Mouse (Mus musculus) midbrain, embryonic 11.5 days (tissue): ENCODE measurements at regions not wholly inside any gene's neighbourhood (a gene's known extent, or its start where the extent isn't known, plus 50 kb on each side); places are given as distances from the start of the nearest gene placed in this dataset.

Experiments used
- ATAC-seq: fragments of 200-750 bp; cut with Nextera tagmentation; 2 replicates; pipeline ENCODE4 v1.8.0; 2017; ENCODE audit warnings: moderate TSS enrichment, moderate library complexity; ENCODE audit not compliant: low FRiP score
- DNase-seq: peaks from one replicate; pipeline ENCODE4 v3.0.0; 2015; ENCODE audit warnings: low spot score; ENCODE audit errors: missing footprints
- H3K27ac ChIP-seq: fragments of 300-500 bp; sonication (generic); 2 replicates; pipeline ENCODE4 v1.5.1; 2014; ENCODE audit warnings: low read depth, low read length
- H3K27me3 ChIP-seq: fragments of 300-500 bp; sonication (generic); 2 replicates; pipeline ENCODE4 v1.6.1; 2014; ENCODE audit warnings: mild to moderate bottlenecking, low read length, moderate library complexity, mixed read lengths; ENCODE audit not compliant: control insufficient read depth, insufficient read depth
- H3K36me3 ChIP-seq: fragments of 300-500 bp; sonication (generic); 2 replicates; pipeline ENCODE4 v1.6.1; 2014; ENCODE audit warnings: mild to moderate bottlenecking, low read length, moderate library complexity, mixed read lengths; ENCODE audit not compliant: control insufficient read depth, insufficient read depth
- H3K4me1 ChIP-seq: fragments of 300-500 bp; sonication (generic); 2 replicates; pipeline ENCODE4 v1.6.1; 2014; ENCODE audit warnings: low read length; ENCODE audit not compliant: control insufficient read depth, insufficient read depth
- H3K4me2 ChIP-seq: fragments of 300-500 bp; sonication (generic); 2 replicates; pipeline ENCODE4 v1.6.1; 2014; ENCODE audit warnings: mild to moderate bottlenecking, moderate library complexity
- H3K4me3 ChIP-seq: fragments of 300-500 bp; sonication (generic); 2 replicates; pipeline ENCODE4 v1.5.1; 2014; ENCODE audit warnings: low read depth, low read length
- H3K9ac ChIP-seq: fragments of 300-500 bp; sonication (generic); 2 replicates; pipeline ENCODE4 v1.6.1; 2014; ENCODE audit warnings: low read length
- H3K9me3 ChIP-seq: fragments of 300-500 bp; sonication (generic); 2 replicates; pipeline ENCODE4 v1.6.1; 2016; ENCODE audit warnings: low read length; ENCODE audit not compliant: control insufficient read depth
- WGBS: fragments of 180-500 bp; shearing (Covaris S2); extraction: QIAGEN DNeasy Blood & Tissue Kit; methylation state at CpG from one replicate; pipeline ENCODE4 v1.1.7; 2014; 5-methylcytosine and 5-hydroxymethylcytosine counted together

DNA sequence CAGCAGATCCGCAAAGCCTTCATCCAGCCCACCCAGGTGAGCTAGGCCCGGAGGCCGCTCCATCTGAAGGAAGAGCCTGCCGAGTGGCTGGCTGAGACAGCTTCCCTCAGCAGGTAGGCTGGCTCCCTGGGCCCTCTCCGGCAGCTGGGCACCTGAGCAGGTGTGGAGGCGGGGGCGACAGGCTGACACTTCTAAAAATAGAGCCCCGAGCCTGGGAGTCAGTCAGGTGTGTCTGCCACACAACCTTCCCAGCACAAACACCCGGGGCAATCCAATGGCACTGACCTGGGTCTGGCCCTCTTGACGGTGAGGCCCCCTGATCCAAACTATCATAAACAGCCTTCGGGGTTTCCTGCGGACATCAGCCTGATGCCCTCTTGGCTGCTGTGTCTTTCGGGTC, 58.5 kb downstream of the Zfp36l2 start:
- Histone ChIP-seq H3K36me3 (no peaks in the 10 kb centered on the region), H3K27ac (no peak overlapping the region), H3K4me3 (no peak overlapping the region), H3K27me3 (no peaks in the 10 kb centered on the region), H3K4me2 (no peak overlapping the region), H3K4me1 (no peaks in the 10 kb centered on the region), H3K9ac (no peak overlapping the region), H3K9me3 (no peaks in the 10 kb centered on the region)
- ATAC-seq (no peak), DNase-seq (no peak)
- 78% methylated on average over 13 of the region's 13 CpGs for WGBS

GRCm38 (mm10) chr17:84128262-84128661, 59.5 kb downstream of the Zfp36l2 start:
- Histone ChIP-seq H3K27ac (no peak overlapping the region), H3K36me3 (no peaks in the 10 kb centered on the region), H3K4me1 (no peaks in the 10 kb centered on the region), H3K4me2 (no peak overlapping the region), H3K9me3 (no peaks in the 10 kb centered on the region), H3K4me3 (no peak overlapping the region), H3K27me3 (no peaks in the 10 kb centered on the region), H3K9ac (no peak overlapping the region)
- no peak for DNase-seq
- no peak for ATAC-seq
- WGBS, result 84% methylated on average over 5 of the region's 5 CpGs

- ATAC-seq (no peak), DNase-seq (no peak)
- no peaks in the 10 kb centered on the region for H3K9me3 ChIP-seq
- WGBS, result 68% methylated on average over 5 of the region's 5 CpGs
- no peak overlapping the region for H3K4me2 ChIP-seq
- no peaks in the 10 kb centered on the region for H3K36me3 ChIP-seq
- H3K9ac ChIP-seq, result no peak overlapping the region
- no peaks in the 10 kb centered on the region for H3K27me3 ChIP-seq
- no peaks in the 10 kb centered on the region for H3K4me1 ChIP-seq
- H3K27ac ChIP-seq, result no peak overlapping the region
- H3K4me3 ChIP-seq, result no peak overlapping the region
Measured at GRCm38 (mm10) chr17:84126168-84126567, 61.6 kb downstream of the Zfp36l2 start.

GRCm38 (mm10) chr17:84123161-84123560, 64.6 kb downstream of the Zfp36l2 start:
- no peak for DNase-seq
- H3K27me3 ChIP-seq, result no peaks in the 10 kb centered on the region
- ATAC-seq, result no peak
- no peaks in the 10 kb centered on the region for H3K4me1 ChIP-seq
- WGBS, result 83% methylated on average over 2 of the region's 2 CpGs
- H3K4me3 ChIP-seq, result no peak overlapping the region
- H3K36me3 ChIP-seq, result no peaks in the 10 kb centered on the region
- H3K4me2 ChIP-seq, result no peak overlapping the region
- no peaks in the 10 kb centered on the region for H3K9me3 ChIP-seq
- H3K9ac ChIP-seq, result no peak overlapping the region
- no peak overlapping the region for H3K27ac ChIP-seq

- no peaks in the 10 kb centered on the region for H3K4me1 ChIP-seq
- WGBS, result 78% methylated on average over 6 of the region's 6 CpGs
- H3K27ac ChIP-seq, result no peak overlapping the region
- DNase-seq (no peak), ATAC-seq (no peak)
- no peaks in the 10 kb centered on the region for H3K36me3 ChIP-seq
- H3K27me3 ChIP-seq, result no peaks in the 10 kb centered on the region
- no peaks in the 10 kb centered on the region for H3K9me3 ChIP-seq
- H3K4me2 ChIP-seq, result no peak overlapping the region
- no peak overlapping the region for H3K4me3 ChIP-seq
- H3K9ac ChIP-seq, result no peak overlapping the region
Measured at GRCm38 (mm10) chr17:84122486-84123131, 65.1 kb downstream of the Zfp36l2 start.

DNA sequence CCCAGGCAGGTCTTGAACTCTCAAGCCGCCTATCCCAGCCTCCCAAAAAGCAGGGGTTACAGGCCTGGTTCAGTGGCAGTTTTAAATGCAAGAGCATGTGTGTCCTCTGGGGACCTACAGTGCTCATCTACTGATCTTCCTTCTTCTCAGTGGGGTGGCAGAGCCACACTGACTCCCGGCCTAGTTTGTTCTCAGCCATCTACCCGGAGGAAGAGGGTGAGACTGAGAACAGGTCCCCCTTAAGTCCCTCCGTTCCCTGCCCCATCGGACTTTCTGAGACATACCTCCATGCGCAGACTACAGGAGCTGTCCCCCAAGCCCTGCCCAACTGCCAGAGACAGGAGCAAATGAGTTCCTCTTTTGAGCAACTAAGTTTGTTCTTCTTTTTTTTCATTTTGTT, 66.5 kb downstream of the Zfp36l2 start:
- Histone ChIP-seq H3K36me3 (no peaks in the 10 kb centered on the region), H3K9me3 (no peaks in the 10 kb centered on the region), H3K27me3 (no peaks in the 10 kb centered on the region), H3K9ac (no peak overlapping the region), H3K4me2 (no peak overlapping the region), H3K27ac (no peak overlapping the region), H3K4me3 (no peak overlapping the region), H3K4me1 (no peaks in the 10 kb centered on the region)
- ATAC-seq (no peak), DNase-seq (no peak)
- 68% methylated on average over 6 of the region's 6 CpGs for WGBS

- no peaks in the 10 kb centered on the region for H3K4me1 ChIP-seq
- H3K4me2 ChIP-seq, result no peak overlapping the region
- H3K4me3 ChIP-seq, result no peak overlapping the region
- no peak overlapping the region for H3K9ac ChIP-seq
- DNase-seq, result no peak
- H3K27ac ChIP-seq, result no peak overlapping the region
- no peaks in the 10 kb centered on the region for H3K9me3 ChIP-seq
- no peak for ATAC-seq
- H3K27me3 ChIP-seq, result no peaks in the 10 kb centered on the region
- H3K36me3 ChIP-seq, result no peaks in the 10 kb centered on the region
- WGBS, result 87% methylated on average over 16 of the region's 16 CpGs
Measured at GRCm38 (mm10) chr17:84119221-84120017, 68.3 kb downstream of the Zfp36l2 start.

DNA sequence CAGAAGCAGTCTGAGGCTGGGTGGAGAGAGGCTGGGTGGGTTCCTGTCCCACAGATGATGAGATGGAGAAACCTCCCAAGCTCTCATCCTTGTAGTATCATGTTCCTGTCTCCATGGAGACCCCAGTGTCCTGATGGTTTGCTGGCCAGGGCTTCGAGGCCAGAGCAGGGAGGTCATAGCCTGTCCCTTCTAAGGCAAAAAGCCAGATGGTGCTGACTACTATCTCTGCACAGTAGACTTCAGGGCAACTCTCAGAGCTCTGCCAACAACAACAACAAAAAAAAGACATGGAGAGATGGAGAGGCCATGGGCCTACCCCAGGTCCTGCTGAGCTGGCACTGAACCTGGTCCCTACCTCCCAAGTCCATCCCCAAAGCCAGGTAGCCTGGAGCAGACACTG, 69.0 kb downstream of the Zfp36l2 start:
- H3K9me3 ChIP-seq, result no peaks in the 10 kb centered on the region
- no peaks in the 10 kb centered on the region for H3K36me3 ChIP-seq
- DNase-seq (no peak), ATAC-seq (no peak)
- H3K9ac ChIP-seq, result no peak overlapping the region
- no peak overlapping the region for H3K4me3 ChIP-seq
- no peaks in the 10 kb centered on the region for H3K4me1 ChIP-seq
- no peak overlapping the region for H3K27ac ChIP-seq
- 70% methylated on average over 1 of the region's 1 CpGs for WGBS
- no peak overlapping the region for H3K4me2 ChIP-seq
- no peaks in the 10 kb centered on the region for H3K27me3 ChIP-seq

- 86% methylated on average over 4 of the region's 4 CpGs for WGBS
- no peaks in the 10 kb centered on the region for H3K36me3 ChIP-seq
- no peaks in the 10 kb centered on the region for H3K27me3 ChIP-seq
- ATAC-seq (no peak), DNase-seq (no peak)
- no peaks in the 10 kb centered on the region for H3K9me3 ChIP-seq
- no peak overlapping the region for H3K4me2 ChIP-seq
- no peak overlapping the region for H3K4me3 ChIP-seq
- no peak overlapping the region for H3K27ac ChIP-seq
- no peak overlapping the region for H3K9ac ChIP-seq
- no peaks in the 10 kb centered on the region for H3K4me1 ChIP-seq
Measured at GRCm38 (mm10) chr17:84118271-84118670, 69.5 kb downstream of the Zfp36l2 start.
